Mouse (Mus musculus): ENCODE measurements around the gene Pgls. TPM values are rescaled to one million over a fixed set of nuclear protein-coding genes. Genes with fewer than 3 reads are reported as not detected.

The Pgls gene
- polyA plus RNA-seq, 1 experiment from 2014 or later = 90.7 TPM

- Histone ChIP-seq H3K36me3 (replicated peaks) (no peaks in the 10 kb centered on the region; the same call in 1 of the 2 replicates), H3K9me3 (replicated peaks) (no peaks in the 10 kb centered on the region), H3K27ac (replicated peaks) (no peak overlapping the region), H3K4me3 (replicated peaks) (no peak overlapping the region), H3K4me2 (no peak overlapping the region), H3K27me3 (peaks cover 39% of the 10 kb centered on the region), H3K9ac (no peak overlapping the region), H3K4me1 (replicated peaks) (peaks cover 39% of the 10 kb centered on the region)
- whole genome bisulfite sequencing (ENCODE audit: insufficient replicate concordance) = 74% methylated on average over 5 of the region's 5 CpGs
- no peak for ATAC-seq (ENCODE audit: insufficient read depth)
These were observed 6.9 kb downstream of the Pgls start for GRCm38 (mm10) chr8:71598841-71599240.

GRCm38 (mm10) chr8:71601939-71602665 lies 10.1 kb downstream of the Pgls start:
- Histone ChIP-seq H3K36me3 (replicated peaks) (no peaks in the 10 kb centered on the region), H3K4me1 (replicated peaks) (peaks cover 19% of the 10 kb centered on the region), H3K9ac (no peak overlapping the region), H3K4me2 (peak overlapping the region; percentile 51), H3K27me3 (peaks cover 49% of the 10 kb centered on the region), H3K27ac (replicated peaks) (no peak overlapping the region), H3K9me3 (replicated peaks) (no peaks in the 10 kb centered on the region), H3K4me3 (replicated peaks) (peak overlapping the region; percentile 28; the same call in 1 of the 2 replicates)
- 3% methylated on average over 65 of the region's 65 CpGs for WGBS (ENCODE audit: insufficient replicate concordance)
- ATAC-seq (ENCODE audit: insufficient read depth) = 0 out of 2 replicates have a peak, but pooled peaks have one; percentile 2

GRCm38 (mm10) chr8:71602666-71603334 lies 10.8 kb downstream of the Pgls start:
- H3K9ac ChIP-seq = no peak overlapping the region

GRCm38 (mm10) chr8:71604021-71604420 lies 12.0 kb downstream of the Pgls start:
- Histone ChIP-seq H3K4me2 (no peak overlapping the region), H3K27ac (replicated peaks) (no peak overlapping the region), H3K36me3 (replicated peaks) (no peaks in the 10 kb centered on the region), H3K4me3 (replicated peaks) (no peak overlapping the region), H3K9ac (no peak overlapping the region), H3K27me3 (peaks cover 49% of the 10 kb centered on the region), H3K9me3 (replicated peaks) (no peaks in the 10 kb centered on the region), H3K4me1 (replicated peaks) (peaks cover 19% of the 10 kb centered on the region)
- no peak for ATAC-seq (ENCODE audit: insufficient read depth)
- WGBS (ENCODE audit: insufficient replicate concordance) = 54% methylated on average over 7 of the region's 7 CpGs

More at GRCm38 (mm10) chr8:71602666-71603334, 10.8 kb downstream of the Pgls start:
- Histone ChIP-seq H3K36me3 (replicated peaks) (no peaks in the 10 kb centered on the region), H3K4me1 (replicated peaks) (peaks cover 19% of the 10 kb centered on the region), H3K4me3 (replicated peaks) (peak overlapping the region; percentile 28), H3K27me3 (peaks cover 49% of the 10 kb centered on the region), H3K4me2 (peak overlapping the region; percentile 51), H3K9me3 (replicated peaks) (no peaks in the 10 kb centered on the region), H3K27ac (replicated peaks) (no peak overlapping the region)
- WGBS (ENCODE audit: insufficient replicate concordance) = 9% methylated on average over 32 of the region's 32 CpGs
- peak; percentile 59 for ATAC-seq (ENCODE audit: insufficient read depth)

GRCm38 (mm10) chr8:71610822-71611651 lies 19.1 kb downstream of the Pgls start, which contains the start of gene Colgalt1:
Gene Colgalt1, plus strand, starts transcription at chr8:71610998.
- Histone ChIP-seq H3K9ac (peak within 1 kb of the TSS; percentile 81), H3K27me3 (no peaks in the 10 kb centered on the region), H3K9me3 (replicated peaks) (no peaks in the 10 kb centered on the region), H3K4me3 (replicated peaks) (peak within 1 kb of the TSS; percentile 83), H3K27ac (replicated peaks) (peak within 1 kb of the TSS; percentile 77), H3K4me1 (replicated peaks) (peaks cover 40% of the 10 kb centered on the region), H3K4me2 (peak within 1 kb of the TSS; percentile 99), H3K36me3 (replicated peaks) (peaks cover 28% of the 10 kb centered on the region)
- under 1% methylated on average over 82 of the region's 82 CpGs for WGBS (ENCODE audit: insufficient replicate concordance)
- ATAC-seq (ENCODE audit: insufficient read depth) = peak; percentile 99

GRCm38 (mm10) chr8:71612141-71612540 lies 20.2 kb downstream of the Pgls start:
- Histone ChIP-seq H3K9ac (peak overlapping the region; percentile 81), H3K4me3 (replicated peaks) (peak overlapping the region; percentile 83), H3K27me3 (no peaks in the 10 kb centered on the region), H3K9me3 (replicated peaks) (no peaks in the 10 kb centered on the region), H3K4me1 (replicated peaks) (peaks cover 40% of the 10 kb centered on the region), H3K27ac (replicated peaks) (peak overlapping the region; percentile 11; the same call in 1 of the 2 replicates), H3K36me3 (replicated peaks) (peaks cover 39% of the 10 kb centered on the region), H3K4me2 (peak overlapping the region; percentile 99)
- no peak for ATAC-seq (ENCODE audit: insufficient read depth)
- 37% methylated on average over 5 of the region's 5 CpGs for WGBS (ENCODE audit: insufficient replicate concordance)

- Histone ChIP-seq H3K4me3 (replicated peaks) (no peak overlapping the region), H3K4me2 (no peak overlapping the region; the same call in 1 of the 2 replicates), H3K27me3 (no peaks in the 10 kb centered on the region), H3K27ac (replicated peaks) (no peak overlapping the region; the same call in 1 of the 2 replicates), H3K36me3 (replicated peaks) (peaks cover 52% of the 10 kb centered on the region), H3K9me3 (replicated peaks) (no peaks in the 10 kb centered on the region), H3K9ac (no peak overlapping the region), H3K4me1 (replicated peaks) (peaks cover 40% of the 10 kb centered on the region)
- 33% methylated on average over 4 of the region's 4 CpGs for WGBS (ENCODE audit: insufficient replicate concordance)
- no peak for ATAC-seq (ENCODE audit: insufficient read depth)
These were observed 21.4 kb downstream of the Pgls start for GRCm38 (mm10) chr8:71613418-71613817.

GRCm38 (mm10) chr8:71619786-71620185 lies 27.8 kb downstream of the Pgls start:
- Histone ChIP-seq H3K4me1 (replicated peaks) (no peaks in the 10 kb centered on the region), H3K27me3 (no peaks in the 10 kb centered on the region), H3K36me3 (replicated peaks) (peaks cover 95% of the 10 kb centered on the region), H3K27ac (replicated peaks) (no peak overlapping the region), H3K4me2 (no peak overlapping the region), H3K4me3 (replicated peaks) (no peak overlapping the region), H3K9me3 (replicated peaks) (peaks cover 10% of the 10 kb centered on the region; the same call in 1 of the 2 replicates), H3K9ac (no peak overlapping the region)
- ATAC-seq (ENCODE audit: insufficient read depth) = no peak
- 76% methylated on average over 2 of the region's 2 CpGs for WGBS (ENCODE audit: insufficient replicate concordance)

- 54% methylated on average over 1 of the region's 1 CpGs for WGBS (ENCODE audit: insufficient replicate concordance)
- H3K27me3 ChIP-seq = peaks cover 14% of the 10 kb centered on the region
- peaks cover 31% of the 10 kb centered on the region for H3K4me1 ChIP-seq (replicated peaks)
- H3K4me3 ChIP-seq (replicated peaks) = no peak overlapping the region
- H3K4me2 ChIP-seq = no peak overlapping the region
- peaks cover 10% of the 10 kb centered on the region; the same call in 1 of the 2 replicates for H3K9me3 ChIP-seq (replicated peaks)
- no peak overlapping the region for H3K9ac ChIP-seq
- no peak overlapping the region for H3K27ac ChIP-seq (replicated peaks)
- peaks cover 55% of the 10 kb centered on the region for H3K36me3 ChIP-seq (replicated peaks)
- no peak for ATAC-seq (ENCODE audit: insufficient read depth)
These were observed 33.1 kb downstream of the Pgls start for GRCm38 (mm10) chr8:71625088-71625487.

- H3K4me2 ChIP-seq = no peak overlapping the region
- no peak overlapping the region for H3K9ac ChIP-seq
- peaks cover 32% of the 10 kb centered on the region for H3K4me1 ChIP-seq (replicated peaks)
- H3K27ac ChIP-seq (replicated peaks) = no peak overlapping the region
- no peak for ATAC-seq (ENCODE audit: insufficient read depth)
- no peak overlapping the region for H3K4me3 ChIP-seq (replicated peaks)
- WGBS (ENCODE audit: insufficient replicate concordance) = 69% methylated on average over 9 of the region's 9 CpGs
- H3K9me3 ChIP-seq (replicated peaks) = peaks cover 10% of the 10 kb centered on the region; the same call in 1 of the 2 replicates
- peaks cover 38% of the 10 kb centered on the region for H3K36me3 ChIP-seq (replicated peaks)
- peaks cover 31% of the 10 kb centered on the region for H3K27me3 ChIP-seq
These were observed 34.8 kb downstream of the Pgls start for GRCm38 (mm10) chr8:71626753-71627152.
